Mouse (Mus musculus) stomach, embryonic 14.5 days (tissue): ENCODE measurements around the gene Ccdc155. TPM values are rescaled to one million over a fixed set of nuclear protein-coding genes. Genes with fewer than 3 reads are reported as not detected.

Source experiments
- ATAC-seq: fragments of 200-750 bp; cut with Nextera tagmentation; 2 replicates; pipeline ENCODE4 v1.8.0; 2017; ENCODE audit warnings: low read depth, moderate TSS enrichment; ENCODE audit not compliant: insufficient number of reproducible peaks, insufficient read depth, low FRiP score
- H3K27ac ChIP-seq: fragments of 300-500 bp; sonication (generic); 2 replicates; pipeline ENCODE4 v1.5.1; 2014; ENCODE audit warnings: mild to moderate bottlenecking, low read length, moderate library complexity, mixed read lengths
- H3K27me3 ChIP-seq: fragments of 300-500 bp; sonication (generic); 2 replicates; pipeline ENCODE4 v1.6.1; 2014; ENCODE audit warnings: low read length, control low read depth, mixed read lengths; ENCODE audit not compliant: control insufficient read depth, insufficient read depth
- H3K36me3 ChIP-seq: fragments of 300-500 bp; sonication (generic); 2 replicates; pipeline ENCODE4 v1.6.1; 2014; ENCODE audit warnings: mild to moderate bottlenecking, control low read depth, low read length, moderate library complexity, mixed read lengths; ENCODE audit not compliant: control insufficient read depth, insufficient read depth
- H3K4me1 ChIP-seq: fragments of 300-500 bp; sonication (generic); 2 replicates; pipeline ENCODE4 v1.6.1; 2014; ENCODE audit warnings: low read length, control low read depth, mixed read lengths; ENCODE audit not compliant: control insufficient read depth, insufficient read depth
- H3K4me2 ChIP-seq: fragments of 300-500 bp; sonication (generic); replicated peaks from 2 replicates; pipeline ENCODE4 v1.6.1; 2014; ENCODE audit warnings: low read depth, low read length, control low read depth
- H3K4me3 ChIP-seq: fragments of 300-500 bp; sonication (generic); 2 replicates; pipeline ENCODE4 v1.5.1; 2014; ENCODE audit warnings: low read depth, low read length, control low read depth
- H3K9ac ChIP-seq: fragments of 300-500 bp; sonication (generic); replicated peaks from 2 replicates; pipeline ENCODE4 v1.6.1; 2014; ENCODE audit warnings: low read depth, mild to moderate bottlenecking, control low read depth, low read length, moderate library complexity, mixed read lengths
- H3K9me3 ChIP-seq: fragments of 300-500 bp; sonication (generic); 2 replicates; pipeline ENCODE4 v1.6.1; 2016; ENCODE audit warnings: low read depth, low read length, control low read depth; ENCODE audit not compliant: control insufficient read depth
- whole genome bisulfite sequencing: fragments of 180-500 bp; shearing (Covaris S2); extraction: QIAGEN DNeasy Blood & Tissue Kit; methylation state at CpG from one replicate; pipeline ENCODE4 v1.1.7; 2014; 5-methylcytosine and 5-hydroxymethylcytosine counted together
- polyA plus RNA-seq: library from polyadenylated mRNA; unstranded; fragments of >200 nt; fragmentation: Nextera tagmentation; extraction: Ambion mirVana; gene quantifications from 2 replicates; pipeline ENCODE4 v1.2.1, GENCODE M21; 2014

Gene Ccdc155
- polyA plus RNA-seq, 1 experiment from 2014 or later: 0.22 TPM

- Histone ChIP-seq H3K4me3 (peak within 1 kb of the TSS; percentile 71), H3K27ac (peak within 1 kb of the TSS; percentile 89), H3K36me3 (peaks cover 36% of the 10 kb centered on the region), H3K4me2 (peak within 1 kb of the TSS; percentile 97), H3K9ac (peak within 1 kb of the TSS; percentile 95), H3K27me3 (no peaks in the 10 kb centered on the region), H3K4me1 (peaks cover 23% of the 10 kb centered on the region), H3K9me3 (no peaks in the 10 kb centered on the region)
- peak; percentile 46 for ATAC-seq
- WGBS: under 1% methylated on average over 55 of the region's 55 CpGs
Measured at GRCm38 (mm10) chr7:45215673-45216441, 11.2 kb upstream of the Ccdc155 start, which contains the start of gene Tead2. Tead2 (plus strand) TSS chr7:45215753.

DNA sequence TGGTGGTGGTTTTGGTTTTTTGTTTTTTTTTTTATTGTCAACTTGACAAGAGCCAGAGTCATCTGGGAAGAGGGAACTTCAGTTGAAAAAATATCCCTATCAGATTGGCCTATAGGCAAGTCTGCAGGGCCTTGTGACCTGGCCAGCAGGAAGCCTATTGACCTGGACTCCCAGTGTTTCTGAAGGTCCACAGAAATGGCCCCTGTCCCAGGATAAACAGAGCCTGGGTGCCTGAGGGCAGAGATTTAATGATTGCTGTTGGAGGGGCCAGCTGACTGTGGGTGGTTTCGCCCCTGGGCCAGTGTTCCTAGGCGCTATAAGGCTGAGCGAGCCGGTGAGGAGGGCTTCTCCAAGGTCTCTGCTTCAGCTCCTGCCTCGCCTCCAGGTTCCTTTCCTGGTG, 9.0 kb upstream of the Ccdc155 start:
- 67% methylated on average over 5 of the region's 5 CpGs for WGBS
- no peak for ATAC-seq

GRCm38 (mm10) chr7:45212356-45212755, 7.7 kb upstream of the Ccdc155 start:
- Histone ChIP-seq H3K36me3 (peaks cover 2% of the 10 kb centered on the region), H3K9me3 (no peaks in the 10 kb centered on the region), H3K4me3 (no peak overlapping the region), H3K4me2 (no peak overlapping the region), H3K9ac (no peak overlapping the region), H3K27ac (no peak overlapping the region), H3K4me1 (peaks cover 16% of the 10 kb centered on the region), H3K27me3 (no peaks in the 10 kb centered on the region)
- WGBS: 69% methylated on average over 7 of the region's 7 CpGs
- ATAC-seq: no peak

More for the DNA sequence above, 9.0 kb upstream of the Ccdc155 start:
- Histone ChIP-seq H3K9me3 (no peaks in the 10 kb centered on the region), H3K27me3 (no peaks in the 10 kb centered on the region), H3K4me2 (no peak overlapping the region), H3K9ac (no peak overlapping the region), H3K4me1 (peaks cover 23% of the 10 kb centered on the region), H3K27ac (no peak overlapping the region), H3K36me3 (peaks cover 15% of the 10 kb centered on the region), H3K4me3 (no peak overlapping the region)

DNA sequence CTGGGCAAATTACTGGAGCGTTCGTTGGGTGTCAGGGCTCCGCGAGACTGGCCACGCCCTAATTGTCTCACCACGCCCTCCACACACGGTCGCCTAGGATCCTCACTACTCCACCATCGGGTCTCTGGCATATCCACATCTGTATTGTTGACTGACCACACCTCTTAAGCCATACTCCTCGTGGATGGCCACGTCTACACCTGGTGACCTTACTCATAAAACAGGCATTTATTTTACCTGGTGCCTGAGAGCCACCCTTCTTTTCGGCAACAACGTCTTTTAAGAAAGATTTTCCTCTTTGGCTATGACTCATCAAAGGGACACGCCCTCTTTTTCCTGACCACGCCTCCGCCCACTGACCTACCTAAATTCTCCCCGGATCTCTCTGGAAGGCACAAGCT, 7.2 kb upstream of the Ccdc155 start, which contains the start of gene Dkkl1:
TSS of gene Dkkl1 (minus strand) at position 297 of the 401 bp plus-strand sequence.
- no peak within 1 kb of the TSS for H3K9ac ChIP-seq
- peak within 1 kb of the TSS; percentile 24 for H3K4me2 ChIP-seq
- no peak within 1 kb of the TSS for H3K27ac ChIP-seq
- no peaks in the 10 kb centered on the region for H3K9me3 ChIP-seq
- no peak for ATAC-seq
- 0 out of 2 replicates have a peak within 1 kb of the TSS, but pooled peaks have one; percentile 7 for H3K4me3 ChIP-seq
- WGBS: 4% methylated on average over 17 of the region's 17 CpGs
- no peaks in the 10 kb centered on the region for H3K36me3 ChIP-seq
- H3K4me1 ChIP-seq: peaks cover 11% of the 10 kb centered on the region; the same call in 1 of the 2 replicates
- H3K27me3 ChIP-seq: no peaks in the 10 kb centered on the region

DNA sequence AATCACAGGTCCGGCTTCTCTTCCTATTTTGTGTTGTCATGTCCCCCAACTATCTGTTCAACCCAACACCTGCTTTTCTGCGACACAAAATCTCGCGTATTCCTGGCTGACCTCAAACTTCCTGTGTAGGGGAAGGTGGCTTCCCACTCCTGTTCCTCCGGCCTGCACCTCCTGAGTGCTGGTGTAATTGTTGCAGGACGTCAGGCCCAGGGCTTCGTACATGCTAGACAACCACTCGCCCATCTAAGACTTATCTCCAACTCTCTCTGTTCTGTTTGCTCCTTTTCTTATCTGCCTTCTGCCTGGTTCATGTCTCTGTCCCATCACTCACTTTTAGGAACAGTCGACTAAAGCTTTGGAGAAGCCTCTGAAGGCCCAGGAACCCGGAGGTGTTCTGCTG, 6.4 kb upstream of the Ccdc155 start:
- no peak for ATAC-seq
- no peak overlapping the region for H3K4me3 ChIP-seq
- 0 out of 2 replicates have a peak, but pooled peaks cover 11% of the 10 kb centered on the region for H3K4me1 ChIP-seq
- no peak overlapping the region for H3K27ac ChIP-seq
- no peaks in the 10 kb centered on the region for H3K27me3 ChIP-seq
- H3K36me3 ChIP-seq: no peaks in the 10 kb centered on the region
- H3K9ac ChIP-seq: no peak overlapping the region
- H3K4me2 ChIP-seq: no peak overlapping the region
- H3K9me3 ChIP-seq: no peaks in the 10 kb centered on the region
- 59% methylated on average over 10 of the region's 10 CpGs for WGBS

DNA sequence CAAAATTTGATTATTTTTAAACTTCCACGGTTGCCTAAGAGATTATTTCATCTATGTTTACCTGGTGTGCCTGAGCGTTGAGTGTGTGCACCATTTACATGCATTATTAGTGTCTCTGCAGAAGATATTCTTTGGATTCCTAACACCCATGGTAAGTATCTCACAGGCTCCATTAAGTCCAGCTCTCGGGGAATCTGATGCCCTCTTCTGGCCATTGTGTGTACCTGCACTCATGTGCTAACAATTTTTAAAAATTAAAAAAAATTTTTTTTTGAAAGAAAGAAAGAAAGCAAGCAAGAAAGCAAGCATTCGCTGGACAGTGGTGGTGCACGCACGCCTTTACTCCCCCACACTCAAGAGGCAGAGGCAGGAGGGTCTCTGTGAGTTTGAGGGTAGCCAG, 3.6 kb upstream of the Ccdc155 start:
- H3K27ac ChIP-seq: no peak overlapping the region
- ATAC-seq: no peak
- H3K4me3 ChIP-seq: no peak overlapping the region
- no peak overlapping the region for H3K4me2 ChIP-seq
- H3K27me3 ChIP-seq: no peaks in the 10 kb centered on the region
- no peaks in the 10 kb centered on the region for H3K36me3 ChIP-seq
- 0 out of 2 replicates have a peak, but pooled peaks cover 7% of the 10 kb centered on the region for H3K4me1 ChIP-seq
- H3K9me3 ChIP-seq: no peaks in the 10 kb centered on the region
- H3K9ac ChIP-seq: no peak overlapping the region
- WGBS: 81% methylated on average over 6 of the region's 6 CpGs

- Histone ChIP-seq H3K9ac (no peak overlapping the region), H3K9me3 (no peaks in the 10 kb centered on the region), H3K4me2 (no peak overlapping the region), H3K36me3 (no peaks in the 10 kb centered on the region), H3K27ac (peak overlapping the region; percentile 39), H3K4me1 (no peaks in the 10 kb centered on the region), H3K4me3 (no peak overlapping the region), H3K27me3 (no peaks in the 10 kb centered on the region)
- WGBS: 26% methylated on average over 10 of the region's 10 CpGs
- no peak for ATAC-seq
Measured at GRCm38 (mm10) chr7:45202654-45203053, 2.0 kb downstream of the Ccdc155 start.

DNA sequence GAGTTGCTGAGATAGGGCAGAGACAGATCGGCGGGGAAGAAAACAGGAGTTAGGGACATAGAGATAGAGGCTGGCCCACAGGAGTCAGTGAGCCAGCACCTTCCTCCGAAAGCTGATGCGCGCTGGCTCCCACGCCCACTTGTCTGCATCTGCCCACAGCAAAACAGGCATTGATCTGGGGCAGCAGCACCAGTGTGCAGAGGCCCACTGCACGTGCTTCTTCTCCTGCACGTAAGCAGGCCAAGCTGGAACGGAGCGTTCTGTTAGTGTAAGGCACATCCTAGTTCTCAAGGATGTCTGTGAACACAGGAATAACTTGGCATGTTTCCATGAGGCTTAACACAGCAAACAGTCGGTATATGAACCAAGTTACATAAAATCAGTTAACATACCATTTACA, 5.7 kb downstream of the Ccdc155 start:
- 78% methylated on average over 11 of the region's 11 CpGs for WGBS
- H3K36me3 ChIP-seq: no peaks in the 10 kb centered on the region
- no peak overlapping the region for H3K4me3 ChIP-seq
- H3K9ac ChIP-seq: no peak overlapping the region
- no peaks in the 10 kb centered on the region for H3K9me3 ChIP-seq
- ATAC-seq: no peak
- no peaks in the 10 kb centered on the region for H3K4me1 ChIP-seq
- no peaks in the 10 kb centered on the region for H3K27me3 ChIP-seq
- no peak overlapping the region for H3K27ac ChIP-seq
- no peak overlapping the region for H3K4me2 ChIP-seq
